Mouse (Mus musculus) urinary bladder, adult 2 months (tissue): ENCODE data around the gene Mad1l1. TPM values are rescaled to one million over a fixed set of nuclear protein-coding genes. Genes with fewer than 3 reads are reported as not detected.
"Not testable (repeated sequence)": the region's sequence is repeated elsewhere in the genome, so short reads cannot be mapped to it uniquely, and the experiment has no call there.

ENCODE experiments used
- DNase-seq: peaks from one replicate; pipeline ENCODE4 v3.0.0; 2022; ENCODE audit warnings: low spot score
- polyA plus RNA-seq: library from polyadenylated mRNA; depleted of rRNA; stranded (reverse); fragments of >200 nt; gene quantifications from 2 replicates; pipeline ENCODE4 v1.2.3, GENCODE M21; 2012

Mad1l1 gene
- polyA plus RNA-seq, 1 experiment: 13.2 TPM

GRCm38 (mm10) chr5:140007656-140008522 is 313.5 kb downstream of the Mad1l1 start:
- DNase-seq: no peak

GRCm38 (mm10) chr5:140006861-140007260 is 314.5 kb downstream of the Mad1l1 start:
- no peak for DNase-seq

- DNase-seq: no peak
Measured at GRCm38 (mm10) chr5:140002541-140002940, 318.8 kb downstream of the Mad1l1 start.

GRCm38 (mm10) chr5:139998916-139999315 is 322.4 kb downstream of the Mad1l1 start:
- no peak for DNase-seq

GRCm38 (mm10) chr5:139998321-139998720 is 323.0 kb downstream of the Mad1l1 start:
- not testable (repeated sequence) for DNase-seq

GRCm38 (mm10) chr5:139991531-139991930 is 329.8 kb downstream of the Mad1l1 start:
- DNase-seq: no peak

GRCm38 (mm10) chr5:139985073-139985746 is 336.1 kb downstream of the Mad1l1 start:
- no peak for DNase-seq

- DNase-seq: no peak
Measured at GRCm38 (mm10) chr5:139981976-139982375, 339.4 kb downstream of the Mad1l1 start.

GRCm38 (mm10) chr5:139979371-139979770 is 342.0 kb downstream of the Mad1l1 start:
- DNase-seq: no peak

GRCm38 (mm10) chr5:139978525-139979276 is 342.7 kb downstream of the Mad1l1 start:
- DNase-seq: no peak

GRCm38 (mm10) chr5:139977476-139977875 is 343.9 kb downstream of the Mad1l1 start:
- no peak for DNase-seq

GRCm38 (mm10) chr5:139976584-139976983 is 344.8 kb downstream of the Mad1l1 start:
- no peak for DNase-seq

- no peak for DNase-seq
Measured at GRCm38 (mm10) chr5:139970186-139970631, 351.1 kb downstream of the Mad1l1 start.

- DNase-seq: no peak
Measured at GRCm38 (mm10) chr5:139969151-139969948, 352.0 kb downstream of the Mad1l1 start.

GRCm38 (mm10) chr5:139965596-139965995 is 355.8 kb downstream of the Mad1l1 start:
- no peak for DNase-seq

- DNase-seq: no peak
Measured at GRCm38 (mm10) chr5:139964391-139964790, 357.0 kb downstream of the Mad1l1 start.

GRCm38 (mm10) chr5:139959741-139960140 is 361.6 kb downstream of the Mad1l1 start:
- no peak for DNase-seq
